Mouse (Mus musculus) urinary bladder, postnatal 14 days (tissue): ENCODE results near the gene Sirt4.

ENCODE experiments used
- DNase-seq: peaks from one replicate; pipeline ENCODE4 v3.0.0; 2021; ENCODE audit warnings: low spot score

The Sirt4 gene

GRCm38 (mm10) chr5:115434853-115435754 lies 49.4 kb downstream of the Sirt4 start:
- DNase-seq, result no peak

DNA sequence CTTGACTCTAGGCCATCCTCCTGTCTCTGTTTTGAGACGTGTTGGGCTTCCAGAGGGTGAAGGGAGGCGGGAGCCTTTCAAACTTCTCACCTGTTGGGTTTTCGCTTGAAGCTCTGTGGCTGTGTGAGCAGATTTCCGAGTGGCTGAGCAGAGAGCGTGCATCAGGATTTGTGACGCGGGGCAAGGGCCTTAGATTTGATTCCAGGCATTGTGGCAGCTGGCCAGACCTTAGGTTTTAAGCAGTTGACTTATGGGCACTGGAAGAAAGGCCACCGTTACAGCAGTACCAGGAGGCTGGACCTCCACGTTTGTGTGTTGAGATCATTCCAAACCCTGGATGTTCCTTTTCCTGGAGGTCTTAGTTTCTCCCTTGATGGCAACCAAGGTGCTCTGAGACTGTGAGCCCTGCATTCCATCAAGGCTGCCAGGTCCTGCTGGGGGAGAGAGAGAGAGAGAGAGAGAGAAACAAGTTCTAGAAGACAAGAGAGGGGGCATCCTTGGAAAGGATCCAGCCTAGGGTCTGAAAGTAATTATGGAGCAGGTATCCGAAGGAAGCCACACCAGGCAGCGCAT lies 50.2 kb downstream of the Sirt4 start:
- DNase-seq, result no peak

DNA sequence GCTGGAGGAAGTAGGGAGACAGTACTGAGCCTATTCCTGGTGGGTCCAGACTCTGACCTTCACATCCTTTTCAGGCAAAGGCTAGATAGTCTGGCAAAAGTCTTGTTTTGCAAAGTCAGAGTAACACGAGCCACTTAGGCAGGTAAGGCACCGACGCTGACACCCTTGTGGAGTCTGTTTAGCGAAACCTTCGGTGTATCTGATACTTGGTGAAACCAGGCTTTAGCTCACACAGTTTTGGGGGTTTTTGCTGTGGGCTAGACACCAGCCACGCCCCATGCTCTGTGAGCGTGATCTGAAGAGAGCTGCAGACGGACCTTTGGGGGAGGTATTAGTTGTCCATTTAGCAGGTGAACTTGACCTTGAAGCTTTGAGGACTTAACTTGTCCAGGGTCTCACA lies 51.3 kb downstream of the Sirt4 start:
- no peak for DNase-seq

DNA sequence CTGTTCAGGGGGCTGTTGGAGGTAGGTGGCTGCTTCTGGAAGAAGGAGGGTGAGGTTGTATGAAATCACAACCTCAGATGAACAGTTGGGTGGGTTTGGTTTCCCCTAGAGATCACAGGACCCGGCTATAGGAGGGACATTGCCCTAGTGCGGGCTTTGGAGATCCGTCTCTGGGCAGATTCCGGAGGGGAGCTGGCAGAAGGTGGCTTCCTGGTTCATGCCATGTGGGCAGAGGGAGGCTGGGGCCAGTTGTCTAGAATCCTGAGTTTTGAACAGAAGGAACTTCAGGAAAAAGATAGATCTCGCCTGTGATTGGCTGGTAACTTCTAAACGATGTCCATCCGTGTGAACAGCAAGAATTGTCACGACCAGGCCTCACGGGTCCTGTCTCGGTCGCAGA lies 52.1 kb downstream of the Sirt4 start:
- no peak for DNase-seq

- DNase-seq, result no peak
Measured at GRCm38 (mm10) chr5:115431898-115432259, 52.6 kb downstream of the Sirt4 start.

- no peak for DNase-seq
Measured at GRCm38 (mm10) chr5:115431061-115431897, 53.2 kb downstream of the Sirt4 start.

DNA sequence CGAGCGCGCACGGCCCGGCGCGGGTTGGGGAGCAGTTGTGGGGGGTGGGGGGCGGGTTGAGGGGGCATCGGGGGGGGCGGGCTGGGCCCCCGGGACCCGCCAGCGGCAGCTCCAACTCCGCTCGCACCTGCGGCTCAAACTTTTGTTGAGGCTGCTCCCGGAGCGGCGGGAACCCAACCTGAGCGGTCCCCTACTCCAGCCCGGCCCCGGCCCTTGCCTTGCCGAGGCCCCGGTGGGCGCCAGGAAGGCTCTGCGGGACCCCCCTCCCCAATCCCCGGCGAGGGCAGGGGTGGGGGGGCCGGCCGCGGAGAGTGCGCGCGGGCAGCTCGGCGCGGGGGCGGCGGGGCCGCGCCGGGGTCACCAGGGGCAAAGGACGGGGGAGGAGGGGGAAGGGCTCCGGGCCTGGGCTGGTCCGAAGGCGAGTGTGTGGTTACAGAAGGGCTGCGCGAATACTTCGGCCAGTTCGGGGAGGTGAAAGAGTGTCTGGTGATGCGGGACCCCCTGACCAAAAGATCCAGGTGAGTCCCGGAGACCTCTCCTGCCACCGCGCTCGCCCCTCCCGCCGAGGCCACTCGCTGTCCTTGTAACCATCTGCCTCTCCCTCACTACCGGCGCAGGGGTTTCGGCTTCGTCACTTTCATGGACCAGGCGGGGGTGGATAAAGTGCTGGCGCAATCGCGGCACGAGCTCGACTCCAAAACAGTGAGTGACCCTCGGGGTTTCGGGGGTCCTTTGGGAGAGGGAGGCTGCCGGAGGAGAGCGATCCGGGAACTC lies 54.2 kb downstream of the Sirt4 start:
- DNase-seq, result no peak

GRCm38 (mm10) chr5:115429359-115430186 lies 55.0 kb downstream of the Sirt4 start, which contains the start of gene Msi1:
Gene Msi1, plus strand, starts transcription at chr5:115429599.
- DNase-seq, result no peak

DNA sequence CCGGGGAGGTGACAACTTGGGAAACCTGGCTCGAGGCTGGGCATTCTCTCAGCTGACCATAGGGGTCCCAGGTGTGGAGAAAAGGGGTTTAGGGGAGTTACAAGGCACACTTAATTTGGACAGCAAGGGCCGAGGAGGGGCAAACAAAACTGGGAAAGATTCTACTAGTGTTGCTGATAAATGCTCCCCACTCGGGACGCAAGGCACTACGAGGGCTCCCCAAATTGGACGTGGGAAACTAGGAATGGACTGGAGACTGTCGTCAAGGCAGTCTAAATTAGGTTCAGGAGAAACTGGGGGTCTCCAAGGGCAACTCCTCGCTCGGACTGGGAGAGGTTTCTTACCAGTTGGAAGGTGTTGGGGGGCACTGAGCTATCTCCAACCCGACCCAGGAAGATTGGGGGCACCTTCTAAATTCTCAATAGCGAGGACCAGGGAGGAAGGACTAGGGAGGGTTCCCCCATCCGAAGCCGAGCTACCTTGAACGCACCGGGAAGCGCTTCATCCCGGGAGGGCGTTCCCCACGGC lies 55.6 kb downstream of the Sirt4 start:
- DNase-seq, result no peak
